Mouse (Mus musculus) hindbrain, postnatal 0 days (tissue): Measurements from ENCODE around the gene Slc22a20. TPM values are rescaled to one million over a fixed set of nuclear protein-coding genes. Genes with fewer than 3 reads are reported as not detected.

Experiments used
- ATAC-seq: fragments of 200-750 bp; cut with Nextera tagmentation; 2 replicates; pipeline ENCODE4 v1.8.0; 2017; ENCODE audit warnings: mild to moderate bottlenecking, moderate TSS enrichment, moderate library complexity
- DNase-seq: peaks from one replicate; pipeline ENCODE4 v3.0.0-alpha.2; 2015; ENCODE audit warnings: low spot score
- H3K27ac ChIP-seq: fragments of 300-500 bp; sonication (generic); 2 replicates; pipeline ENCODE4 v1.5.1; 2014; ENCODE audit warnings: mild to moderate bottlenecking
- H3K27me3 ChIP-seq: fragments of 300-500 bp; sonication (generic); 2 replicates; pipeline ENCODE4 v1.6.1; 2014; ENCODE audit warnings: low read length, mixed read lengths; ENCODE audit not compliant: insufficient read depth
- H3K36me3 ChIP-seq: fragments of 300-500 bp; sonication (generic); 2 replicates; pipeline ENCODE4 v1.6.1; 2014; ENCODE audit warnings: low read length, mixed read lengths; ENCODE audit not compliant: insufficient read depth
- H3K4me1 ChIP-seq: fragments of 300-500 bp; sonication (generic); 2 replicates; pipeline ENCODE4 v1.6.1; 2014; ENCODE audit warnings: antibody characterized with exemption, low read length, mixed read lengths; ENCODE audit not compliant: insufficient read depth
- H3K4me2 ChIP-seq: fragments of 300-500 bp; sonication (generic); 2 replicates; pipeline ENCODE4 v1.6.1; 2014; ENCODE audit warnings: low read depth, mild to moderate bottlenecking, low read length, moderate library complexity, mixed read lengths
- H3K4me3 ChIP-seq: fragments of 300-500 bp; sonication (generic); 2 replicates; pipeline ENCODE4 v1.5.1; 2014; ENCODE audit warnings: low read length
- H3K9ac ChIP-seq: fragments of 300-500 bp; sonication (generic); replicated peaks from 2 replicates; pipeline ENCODE4 v1.6.1; 2014; ENCODE audit warnings: mild to moderate bottlenecking, low read length, moderate library complexity, mixed read lengths
- H3K9me3 ChIP-seq: fragments of 300-500 bp; sonication (generic); 2 replicates; pipeline ENCODE4 v1.6.1; 2016; ENCODE audit warnings: low read length, mixed read lengths
- CTCF ChIP-seq: IDR thresholded peaks from 2 replicates; pipeline ENCODE4 v1.5.1; 2016; ENCODE audit warnings: antibody characterized with exemption, control low read depth, low read depth
- WGBS: fragments of 180-500 bp; shearing (Covaris S2); extraction: QIAGEN DNeasy Blood & Tissue Kit; methylation state at CpG from one replicate; pipeline ENCODE4 v1.1.7; 2014; 5-methylcytosine and 5-hydroxymethylcytosine counted together
- polyA plus RNA-seq: library from polyadenylated mRNA; unstranded; fragments of >200 nt; fragmentation: Nextera tagmentation; extraction: Ambion mirVana; gene quantifications from 2 replicates; pipeline ENCODE4 v1.2.1, GENCODE M21; 2015
- total RNA-seq: library from RNA; depleted of rRNA; stranded (reverse); fragments of >200 nt; gene quantifications from 2 replicates; pipeline ENCODE4 v1.2.3, GENCODE M21; 2014

Slc22a20 gene
- total and polyA plus RNA-seq, 2 experiments from 2014 or later = not detected

DNA sequence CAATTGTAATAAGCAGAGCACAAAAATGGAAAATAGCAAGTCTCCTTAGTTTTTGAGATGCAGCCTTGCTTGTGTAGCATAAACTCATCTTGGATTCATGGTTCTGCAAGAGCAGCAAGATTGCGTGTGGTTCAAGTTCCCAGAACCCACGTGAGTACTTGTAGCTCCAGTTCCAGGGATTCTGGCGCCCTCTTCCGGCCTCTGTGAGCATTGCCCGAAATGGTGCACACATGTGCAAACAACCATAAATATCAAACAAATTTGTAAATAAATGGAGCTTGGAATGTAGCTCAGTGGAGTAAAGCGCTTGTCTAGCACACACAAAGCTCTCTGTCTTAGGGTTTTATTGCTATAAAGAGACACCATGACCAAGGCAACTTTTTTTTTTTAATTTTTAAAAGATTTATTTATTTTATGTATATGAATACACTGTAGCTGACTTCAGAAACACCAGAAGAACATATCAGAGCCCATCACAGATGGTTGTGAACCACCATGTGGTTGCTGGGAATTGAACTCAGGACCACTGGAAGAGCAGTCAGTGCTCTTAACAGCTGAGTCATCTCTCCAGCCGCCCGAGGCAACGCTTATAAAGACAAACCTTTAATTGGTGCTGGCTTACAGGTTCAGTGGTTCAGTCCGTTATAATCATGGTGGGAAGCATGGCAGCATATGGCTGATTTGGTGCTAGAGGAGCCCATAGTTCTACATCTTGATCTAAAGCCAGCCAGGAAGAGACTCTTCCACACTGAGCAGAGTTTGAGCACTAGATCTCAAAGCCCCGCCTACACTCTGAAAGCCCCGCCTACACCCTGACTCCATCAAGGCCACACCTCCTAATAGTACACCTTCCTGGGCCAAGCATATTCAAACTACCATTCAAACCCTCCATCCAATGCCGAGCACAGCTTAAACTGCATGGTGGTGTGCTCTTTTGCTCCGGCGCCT, 32.5 kb upstream of the Slc22a20 start:
- Histone ChIP-seq H3K9me3 (no peaks in the 10 kb centered on the region), H3K4me1 (peaks cover 4% of the 10 kb centered on the region; the same call in 1 of the 2 replicates), H3K9ac (no peak overlapping the region), H3K27ac (no peak overlapping the region), H3K4me2 (no peak overlapping the region), H3K36me3 (no peaks in the 10 kb centered on the region), H3K4me3 (no peak overlapping the region), H3K27me3 (no peaks in the 10 kb centered on the region; the same call in 1 of the 2 replicates)
- WGBS = 34% methylated on average over 15 of the region's 15 CpGs
- ATAC-seq = no peak
- DNase-seq = peak; percentile 90
- peak; percentile 92 for TF ChIP-seq CTCF

DNA sequence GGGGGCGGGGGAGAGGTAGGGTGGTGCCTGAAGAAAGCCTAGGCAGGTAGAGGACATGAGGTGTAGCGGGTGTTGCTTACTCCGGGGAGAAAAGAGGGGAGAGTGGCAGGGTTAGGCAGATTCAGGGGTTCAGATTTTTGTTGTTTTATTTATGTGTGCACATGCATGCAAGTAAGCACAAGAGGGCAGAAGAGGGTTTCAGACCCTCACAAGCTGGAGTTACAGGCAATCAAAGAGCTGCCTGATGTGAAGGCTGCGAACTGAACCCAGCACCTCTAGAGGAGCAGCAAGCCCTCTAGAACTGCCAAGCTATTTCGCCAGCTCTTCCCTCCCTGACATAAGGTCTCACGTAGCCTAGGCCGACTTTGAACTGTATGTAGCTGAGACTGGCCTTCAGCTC, 30.6 kb upstream of the Slc22a20 start:
- no peak overlapping the region for H3K4me3 ChIP-seq
- no peak overlapping the region for H3K27ac ChIP-seq
- peak overlapping the region; percentile 95 for H3K4me2 ChIP-seq
- peaks cover 4% of the 10 kb centered on the region; the same call in 1 of the 2 replicates for H3K4me1 ChIP-seq
- no peak overlapping the region for H3K9ac ChIP-seq
- peak; percentile 60 for TF ChIP-seq CTCF
- 40% methylated on average over 7 of the region's 7 CpGs for WGBS
- no peaks in the 10 kb centered on the region; the same call in 1 of the 2 replicates for H3K27me3 ChIP-seq
- no peak for ATAC-seq
- no peaks in the 10 kb centered on the region for H3K36me3 ChIP-seq
- peak; percentile 57 for DNase-seq
- H3K9me3 ChIP-seq = no peaks in the 10 kb centered on the region

DNA sequence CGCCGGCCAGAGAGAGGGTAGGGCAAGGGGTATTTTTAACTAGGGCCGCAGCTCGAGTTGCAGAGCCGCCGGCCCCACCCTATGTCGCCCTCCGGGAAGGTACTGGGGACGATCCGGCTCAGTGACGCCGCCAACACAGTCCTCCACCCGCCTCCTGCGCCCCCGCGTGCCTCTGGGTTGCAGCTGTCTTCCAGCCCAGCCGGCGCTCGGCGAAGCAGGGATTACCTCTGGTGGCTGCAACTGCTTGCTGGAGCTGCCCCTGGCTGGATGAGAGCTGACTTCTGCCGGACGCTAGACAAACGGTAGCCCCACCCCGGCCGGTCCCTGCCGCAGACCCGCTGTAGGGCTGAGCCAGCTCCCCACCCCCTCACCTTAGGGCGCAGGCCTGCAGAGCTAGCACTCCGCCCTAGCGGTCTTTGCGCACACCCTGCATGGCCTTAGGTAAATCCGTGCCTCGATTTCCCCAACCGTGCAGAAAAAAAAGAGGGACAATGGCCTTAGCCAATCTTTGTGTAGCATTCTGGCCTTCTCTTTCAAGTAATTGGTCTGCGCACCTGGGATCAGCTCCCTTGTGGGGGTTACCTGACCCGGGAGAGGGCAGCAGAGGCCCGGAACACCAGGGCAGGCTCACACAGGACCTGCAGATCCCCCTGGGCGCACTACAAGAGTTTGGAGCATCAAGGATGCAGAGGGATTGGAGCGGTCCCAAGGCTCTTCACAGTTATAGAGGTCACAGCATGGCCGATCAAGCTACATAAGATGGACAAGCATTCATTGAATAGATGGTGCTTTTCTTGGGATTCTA, 29.8 kb upstream of the Slc22a20 start, which contains the start of gene Capn1:
Capn1 (minus strand) TSS at position 387 of the 805 bp plus-strand sequence.
- DNase-seq (peak; percentile 53), ATAC-seq (peak; percentile 72)
- peaks cover 4% of the 10 kb centered on the region; the same call in 1 of the 2 replicates for H3K4me1 ChIP-seq
- WGBS = 3% methylated on average over 29 of the region's 40 CpGs
- TF ChIP-seq CTCF = peak; percentile 33
- peak within 1 kb of the TSS; percentile 95 for H3K4me2 ChIP-seq
- H3K9ac ChIP-seq = peak within 1 kb of the TSS; percentile 59
- H3K36me3 ChIP-seq = no peaks in the 10 kb centered on the region
- H3K27ac ChIP-seq = peak within 1 kb of the TSS; percentile 32; the same call in 1 of the 2 replicates
- peak within 1 kb of the TSS; percentile 50 for H3K4me3 ChIP-seq
- H3K27me3 ChIP-seq = no peaks in the 10 kb centered on the region; the same call in 1 of the 2 replicates
- no peaks in the 10 kb centered on the region for H3K9me3 ChIP-seq

DNA sequence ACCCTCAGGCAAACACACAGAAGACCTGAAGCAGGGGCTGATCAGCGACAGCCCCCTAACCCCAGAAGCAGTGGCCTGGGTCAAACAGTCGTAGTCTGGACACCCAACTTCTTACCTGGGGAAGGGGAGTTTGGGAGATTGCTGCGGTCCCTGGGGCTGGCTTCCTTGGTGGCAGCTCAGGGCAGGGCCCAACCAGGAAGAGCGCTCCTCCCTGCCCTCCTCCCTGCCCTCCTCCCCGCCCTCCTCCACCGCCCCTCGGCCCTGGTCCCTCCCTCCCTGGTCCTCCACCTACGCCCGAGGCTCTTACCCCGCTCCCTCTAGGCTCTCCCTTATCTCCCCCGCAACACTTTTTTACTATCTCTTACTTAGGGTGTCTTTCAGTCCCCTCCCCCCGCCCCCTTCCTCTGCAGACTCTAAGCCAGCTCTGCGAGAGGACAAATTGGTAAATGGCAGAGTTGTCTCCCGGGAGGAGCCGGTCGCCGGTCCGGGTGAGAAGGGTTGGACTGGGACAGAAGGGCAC, 29.1 kb upstream of the Slc22a20 start:
- Histone ChIP-seq H3K9ac (peak overlapping the region; percentile 59), H3K9me3 (no peaks in the 10 kb centered on the region), H3K36me3 (no peaks in the 10 kb centered on the region), H3K4me1 (peaks cover 4% of the 10 kb centered on the region; the same call in 1 of the 2 replicates), H3K27ac (peak overlapping the region; percentile 32; the same call in 1 of the 2 replicates), H3K27me3 (no peaks in the 10 kb centered on the region; the same call in 1 of the 2 replicates), H3K4me3 (peak overlapping the region; percentile 50), H3K4me2 (peak overlapping the region; percentile 95)
- DNase-seq = peak; percentile 19
- no peak for TF ChIP-seq CTCF
- ATAC-seq = peak; percentile 57
- 5% methylated on average over 16 of the region's 18 CpGs for WGBS

DNA sequence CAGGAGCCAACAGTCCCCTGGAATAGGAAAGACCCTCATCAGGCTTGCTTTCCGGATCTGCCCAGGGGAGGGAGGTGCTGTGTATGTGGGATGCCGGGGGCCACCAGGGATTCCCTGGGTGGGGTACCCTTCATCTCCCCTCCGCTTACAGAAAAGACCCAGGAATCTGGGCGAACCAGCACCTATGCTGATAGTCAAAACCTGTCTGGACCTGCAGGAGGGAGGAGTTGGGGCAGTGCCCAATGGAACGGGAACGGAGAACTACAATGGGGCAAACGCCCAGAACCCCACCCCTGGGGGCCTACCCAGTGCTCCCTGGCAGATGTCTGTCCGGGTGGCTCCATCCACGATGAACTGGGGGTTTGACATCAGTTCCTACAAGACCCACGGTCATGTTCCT, 27.7 kb upstream of the Slc22a20 start:
- no peak for DNase-seq
- H3K27ac ChIP-seq = no peak overlapping the region
- H3K27me3 ChIP-seq = no peaks in the 10 kb centered on the region; the same call in 1 of the 2 replicates
- H3K9me3 ChIP-seq = no peaks in the 10 kb centered on the region
- no peaks in the 10 kb centered on the region for H3K36me3 ChIP-seq
- 86% methylated on average over 10 of the region's 10 CpGs for WGBS
- no peak overlapping the region for H3K9ac ChIP-seq
- no peak overlapping the region for H3K4me3 ChIP-seq
- no peak for TF ChIP-seq CTCF
- no peak for ATAC-seq
- no peak overlapping the region for H3K4me2 ChIP-seq
- H3K4me1 ChIP-seq = peaks cover 4% of the 10 kb centered on the region; the same call in 1 of the 2 replicates

DNA sequence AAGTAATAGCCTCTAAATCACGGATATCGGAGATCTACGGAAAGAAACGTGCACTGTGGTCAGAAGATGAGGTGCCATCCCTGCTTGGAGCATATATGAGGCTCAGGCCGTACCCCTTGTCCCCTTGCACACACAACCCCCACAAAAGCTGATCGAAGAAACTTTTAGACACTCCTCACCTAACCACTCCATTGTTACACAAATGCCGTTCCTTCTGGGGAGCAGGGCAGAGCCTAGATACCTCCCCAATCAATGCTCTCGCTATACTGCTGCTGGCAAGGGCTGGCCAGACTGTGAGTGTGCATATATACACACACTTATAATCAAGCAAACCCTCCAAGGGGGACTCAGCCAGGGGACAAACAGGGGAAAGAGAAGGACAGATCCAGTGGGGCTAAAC, 23.2 kb upstream of the Slc22a20 start:
- H3K9me3 ChIP-seq = no peaks in the 10 kb centered on the region
- ATAC-seq (no peak), DNase-seq (no peak)
- TF ChIP-seq CTCF = no peak
- H3K4me1 ChIP-seq = no peaks in the 10 kb centered on the region
- WGBS = 71% methylated on average over 8 of the region's 8 CpGs
- H3K4me3 ChIP-seq = no peak overlapping the region
- H3K27ac ChIP-seq = no peak overlapping the region
- no peak overlapping the region for H3K4me2 ChIP-seq
- no peaks in the 10 kb centered on the region for H3K36me3 ChIP-seq
- H3K27me3 ChIP-seq = no peaks in the 10 kb centered on the region
- no peak overlapping the region for H3K9ac ChIP-seq
